ENCODE assay signal across 8 mouse cellular contexts in genomic region chr3:62458284-62459013, GRCm38 (mm10). TPM values are rescaled to one million over a fixed set of nuclear protein-coding genes. Genes with fewer than 3 reads are reported as not detected.
DNase-seq lines count a peak whose midpoint lies in the region; ATAC-seq and TF ChIP-seq lines count a peak whose summit lies in the region.

No protein-coding gene starts in this region.

- TF ChIP-seq CTCF in kidney, adult 2 months (conservative IDR thresholded peaks at IDR 0.05; ENCODE audit: insufficient read depth, insufficient read length, low read depth, low read length), result peak; percentile 71
- TF ChIP-seq CTCF in midbrain, postnatal 0 days (IDR thresholded peaks at IDR 0.05), result peak; percentile 86
- TF ChIP-seq CTCF in testis, adult 2 months (IDR thresholded peaks at IDR 0.05; ENCODE audit: control insufficient read depth, insufficient read depth, insufficient replicate concordance, low read depth, low read length), result peak; percentile 47; the same call in 1 of the 2 replicates

- intact Hi-C loops in gastrocnemius, postnatal 36 days (cut with DNase I), result loop anchor here (5.0 kb wide), 1 partner anchor 241 kb away; no protein-coding TSS in a partner anchor
- intact Hi-C loops in left cerebral cortex, postnatal 4 days (cut with DNase I), result loop anchor here (5.0 kb wide), 3 partner anchors 116 to 1211 kb away; no protein-coding TSS in a partner anchor

- WGBS in kidney, adult 2 months, result 27% methylated on average over 6 of the region's 6 CpGs
- 40% methylated on average over 6 of the region's 6 CpGs for WGBS in midbrain, postnatal 0 days

- H3K27ac ChIP-seq in kidney, adult 2 months (ENCODE audit: insufficient read depth, low read depth, low read length), result no peak overlapping the region
- H3K27ac ChIP-seq in midbrain, postnatal 0 days (ENCODE audit: low read depth, low read length), result no peak overlapping the region
- H3K27ac ChIP-seq in testis, adult 2 months (ENCODE audit: control insufficient read depth, insufficient read depth, low read depth, low read length), result no peak overlapping the region

- DNase-seq in 3T3-L1 (ENCODE audit: low read depth, low spot score), result peak; percentile 76
- peak; percentile 63 for DNase-seq in adipocyte (ENCODE audit: low spot score)
- peak; percentile 74 for DNase-seq in embryo, embryonic 10 days (ENCODE audit: low spot score)
- DNase-seq in gastrocnemius, postnatal 36 days, result peak; percentile 32 to 51
- DNase-seq in kidney, adult 2 months, result peak; percentile 71
- DNase-seq in left cerebral cortex, postnatal 4 days, result peak; percentile 71
- peak; percentile 81 for DNase-seq in midbrain, postnatal 0 days (ENCODE audit: low spot score)

- ATAC-seq in midbrain, postnatal 0 days (ENCODE audit: low FRiP score), result peak; percentile 66; the same call in 1 of the 2 replicates

- TF ChIP-seq POLR2A in kidney, adult 2 months (IDR thresholded peaks at IDR 0.05; ENCODE audit: low read depth, low read length), result no peak
- TF ChIP-seq POLR2A in testis, adult 2 months (IDR thresholded peaks at IDR 0.05; ENCODE audit: control insufficient read depth, low read depth, low read length), result no peak

- H3K36me3 ChIP-seq in kidney, adult 2 months (ENCODE audit: control insufficient read depth, insufficient read depth, low read length), result 0 out of 2 replicates have a peak, but pooled peaks cover 2% of the 10 kb centered on the region
- peaks cover 5% of the 10 kb centered on the region; the same call in 1 of the 2 replicates for H3K36me3 ChIP-seq in midbrain, postnatal 0 days (ENCODE audit: insufficient read depth, low read length)
- H3K36me3 ChIP-seq in testis, adult 2 months (ENCODE audit: control insufficient read depth, insufficient read depth, low read length), result no peaks in the 10 kb centered on the region

- no peaks in the 10 kb centered on the region for H3K9me3 ChIP-seq in midbrain, postnatal 0 days (ENCODE audit: low read length)

- 0 out of 2 replicates have a peak, but pooled peaks cover 2% of the 10 kb centered on the region for H3K4me1 ChIP-seq in kidney, adult 2 months (ENCODE audit: control insufficient read depth, insufficient read depth, low read length)
- no peaks in the 10 kb centered on the region for H3K4me1 ChIP-seq in midbrain, postnatal 0 days (ENCODE audit: insufficient read depth, low read length)
- no peaks in the 10 kb centered on the region for H3K4me1 ChIP-seq in testis, adult 2 months (ENCODE audit: control insufficient read depth, insufficient read depth, low read length)

- H3K4me3 ChIP-seq in kidney, adult 2 months (ENCODE audit: insufficient read depth, low read depth, low read length), result no peak overlapping the region
- no peak overlapping the region for H3K4me3 ChIP-seq in midbrain, postnatal 0 days (ENCODE audit: low read depth, low read length)
- H3K4me3 ChIP-seq in testis, adult 2 months (ENCODE audit: control insufficient read depth, low read depth, low read length), result no peak overlapping the region

- no peak overlapping the region for H3K9ac ChIP-seq in midbrain, postnatal 0 days (replicated peaks; ENCODE audit: low read length, poor library complexity, severe bottlenecking)

- H3K27me3 ChIP-seq in kidney, adult 2 months (replicated peaks; ENCODE audit: control insufficient read depth, insufficient read depth, low read length), result no peaks in the 10 kb centered on the region
- no peaks in the 10 kb centered on the region for H3K27me3 ChIP-seq in midbrain, postnatal 0 days (ENCODE audit: insufficient read depth, low read length)
- H3K27me3 ChIP-seq in testis, adult 2 months (ENCODE audit: control insufficient read depth, insufficient read depth, low read length), result no peaks in the 10 kb centered on the region

- no peak overlapping the region for H3K4me2 ChIP-seq in midbrain, postnatal 0 days (ENCODE audit: low read depth, low read length, poor library complexity, severe bottlenecking)

RNA-seq across cellular contexts. Expression of gene Dhx36, which starts 48.4 kb away (rescaled TPM):
- total RNA-seq in gastrocnemius, postnatal 36 days (2021), result 10 to 100 TPM; 11.1 to 15.3 TPM
- polyA plus RNA-seq in kidney, adult 2 months (2012; rRNA removed), result 3.7 and 5.2 TPM in 2 replicates
- 10 to 100 TPM; 68.8 to 71.9 TPM for total RNA-seq in left cerebral cortex, postnatal 4 days (2021)
- 58.2 and 81.9 TPM in 2 replicates for total RNA-seq in midbrain, postnatal 0 days (2014; rRNA removed)
- polyA plus RNA-seq in midbrain, postnatal 0 days (2015; fragmentation: Nextera tagmentation; extraction: Ambion mirVana), result 29.4 and 32.8 TPM in 2 replicates
- 5.2 and 6.4 TPM in 2 replicates for polyA plus RNA-seq in testis, adult 2 months (2012; rRNA removed)
